Mouse (Mus musculus) hindbrain, embryonic 16.5 days (tissue): ENCODE results near the gene Slc25a13. TPM values are rescaled to one million over a fixed set of nuclear protein-coding genes. Genes with fewer than 3 reads are reported as not detected.

Source experiments
- ATAC-seq: fragments of 200-750 bp; cut with Nextera tagmentation; 2 replicates; pipeline ENCODE4 v1.8.0; 2017; ENCODE audit warnings: moderate TSS enrichment, moderate library complexity
- H3K27ac ChIP-seq: fragments of 300-500 bp; sonication (generic); 2 replicates; pipeline ENCODE4 v1.5.1; 2014; ENCODE audit warnings: low read depth, mild to moderate bottlenecking, control low read depth, low read length, moderate library complexity
- H3K27me3 ChIP-seq: fragments of 300-500 bp; sonication (generic); replicated peaks from 2 replicates; pipeline ENCODE4 v1.6.1; 2014; ENCODE audit warnings: low read length; ENCODE audit not compliant: control insufficient read depth, insufficient read depth
- H3K36me3 ChIP-seq: fragments of 300-500 bp; sonication (generic); 2 replicates; pipeline ENCODE4 v1.6.1; 2014; ENCODE audit warnings: mild to moderate bottlenecking, low read length, moderate library complexity, mixed read lengths; ENCODE audit not compliant: control insufficient read depth, insufficient read depth
- H3K4me1 ChIP-seq: fragments of 300-500 bp; sonication (generic); 2 replicates; pipeline ENCODE4 v1.6.1; 2014; ENCODE audit warnings: low read depth, low read length; ENCODE audit not compliant: control insufficient read depth, insufficient read depth
- H3K4me2 ChIP-seq: fragments of 300-500 bp; sonication (generic); 2 replicates; pipeline ENCODE4 v1.6.1; 2014; ENCODE audit warnings: mild to moderate bottlenecking, low read length, control low read depth, moderate library complexity
- H3K4me3 ChIP-seq: fragments of 300-500 bp; sonication (generic); 2 replicates; pipeline ENCODE4 v1.5.1; 2014; ENCODE audit warnings: mild to moderate bottlenecking, low read length, control low read depth, moderate library complexity
- H3K9ac ChIP-seq: fragments of 300-500 bp; sonication (generic); 2 replicates; pipeline ENCODE4 v1.6.1; 2014; ENCODE audit warnings: low read depth, mild to moderate bottlenecking, control low read depth, low read length, moderate library complexity
- H3K9me3 ChIP-seq: fragments of 300-500 bp; sonication (generic); 2 replicates; pipeline ENCODE4 v1.6.1; 2014; ENCODE audit warnings: mild to moderate bottlenecking, low read length, moderate library complexity; ENCODE audit not compliant: control insufficient read depth
- WGBS: fragments of 180-500 bp; shearing (Covaris S2); extraction: QIAGEN DNeasy Blood & Tissue Kit; methylation state at CpG from one replicate; pipeline ENCODE4 v1.1.7; 2014; 5-methylcytosine and 5-hydroxymethylcytosine counted together
- polyA plus RNA-seq: library from polyadenylated mRNA; unstranded; fragments of >200 nt; fragmentation: Nextera tagmentation; extraction: Ambion mirVana; gene quantifications from 2 replicates; pipeline ENCODE4 v1.2.1, GENCODE M21; 2015

Gene Slc25a13
- polyA plus RNA-seq, 1 experiment from 2014 or later: 6.3 TPM

DNA sequence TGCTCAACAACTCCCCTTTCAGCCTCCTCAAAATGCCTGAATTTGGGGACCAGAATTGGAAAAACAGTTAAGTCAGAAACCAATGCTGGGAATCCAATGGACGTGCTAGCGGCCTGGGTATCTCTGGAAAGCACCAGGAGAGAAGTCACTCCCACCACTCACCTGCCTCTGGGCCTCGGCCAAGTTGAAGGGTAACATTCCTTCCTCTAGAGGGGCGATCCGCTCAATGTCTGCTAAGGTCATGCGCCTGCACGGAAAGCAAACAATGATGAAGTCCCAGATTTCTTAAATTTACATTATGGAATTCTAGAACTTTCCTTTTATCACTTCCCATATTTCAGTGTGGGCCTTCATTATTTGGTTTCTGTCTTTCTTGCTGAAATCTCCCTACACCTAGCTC lies 103.2 kb downstream of the Slc25a13 start:
- no peak for ATAC-seq
- 94% methylated on average over 7 of the region's 7 CpGs for WGBS
- Histone ChIP-seq H3K27ac (no peak overlapping the region), H3K4me2 (no peak overlapping the region), H3K9ac (no peak overlapping the region), H3K36me3 (no peaks in the 10 kb centered on the region), H3K4me1 (no peaks in the 10 kb centered on the region), H3K9me3 (no peaks in the 10 kb centered on the region), H3K27me3 (no peaks in the 10 kb centered on the region), H3K4me3 (no peak overlapping the region)

DNA sequence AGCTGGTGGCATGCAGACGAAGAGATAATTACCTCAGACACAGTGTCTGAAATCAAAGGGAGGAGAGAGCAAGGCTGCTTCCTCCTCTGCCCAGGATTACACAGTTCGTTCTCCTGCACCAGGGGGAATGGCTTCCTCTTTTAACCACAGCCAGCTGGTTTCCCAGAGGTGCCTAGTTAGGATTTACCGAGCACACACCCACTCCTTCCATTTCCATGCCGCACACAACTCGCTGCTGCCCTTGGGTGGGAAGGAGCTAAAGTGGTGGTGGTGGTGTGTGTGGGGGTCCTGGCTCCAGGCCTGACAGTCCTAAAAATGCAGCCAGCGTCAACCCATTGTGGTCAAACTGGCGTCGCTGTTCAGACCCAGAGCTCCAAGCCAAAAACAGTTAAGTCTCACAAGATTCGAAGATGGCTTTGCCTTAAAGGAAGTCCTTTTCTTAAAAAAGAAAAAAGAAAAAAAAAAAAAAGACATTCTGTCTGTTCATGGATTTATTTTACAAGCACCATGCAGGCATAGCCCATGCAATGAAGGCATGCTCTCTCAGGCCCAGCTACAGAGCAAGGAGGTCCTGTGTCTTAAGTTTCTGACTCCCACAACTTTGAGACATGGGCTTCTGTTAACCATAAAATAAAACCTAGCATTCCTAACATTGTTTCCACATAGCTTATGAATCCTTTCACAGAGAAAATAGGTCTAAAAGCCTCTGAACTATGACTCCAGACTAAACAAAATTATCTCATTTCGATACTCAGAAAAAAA lies 104.0 kb downstream of the Slc25a13 start:
- WGBS: 67% methylated on average over 10 of the region's 10 CpGs
- Histone ChIP-seq H3K27me3 (no peaks in the 10 kb centered on the region), H3K9ac (no peak overlapping the region), H3K27ac (no peak overlapping the region), H3K36me3 (no peaks in the 10 kb centered on the region), H3K9me3 (no peaks in the 10 kb centered on the region), H3K4me3 (no peak overlapping the region), H3K4me2 (no peak overlapping the region), H3K4me1 (no peaks in the 10 kb centered on the region)
- ATAC-seq: peak; percentile 37; the same call in 1 of the 2 replicates

DNA sequence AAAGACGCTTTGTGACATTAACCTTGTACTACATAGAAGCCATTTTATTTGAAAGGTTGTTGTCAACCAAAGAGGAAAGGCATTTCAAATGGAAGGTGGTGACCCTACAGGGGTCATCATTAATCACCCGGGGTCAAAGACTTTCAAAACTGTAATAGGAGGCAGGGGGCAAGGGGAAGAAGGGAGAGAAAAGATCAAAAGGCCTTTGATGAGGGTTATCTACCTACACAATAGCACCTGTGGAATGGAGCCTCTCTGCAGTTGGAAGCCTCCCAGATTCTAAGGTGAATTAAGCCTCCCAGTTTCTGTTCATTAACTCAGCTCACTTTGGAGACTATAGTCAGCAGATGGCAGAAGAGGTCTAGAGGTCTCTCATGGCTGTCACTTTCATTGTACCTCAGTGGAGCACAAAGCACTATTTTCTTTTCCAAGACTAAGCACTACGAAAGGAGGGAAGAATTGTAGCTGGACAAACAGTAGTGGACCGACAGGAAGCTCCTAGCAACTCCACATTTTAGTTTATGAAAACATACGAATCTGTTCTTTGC lies 109.5 kb downstream of the Slc25a13 start:
- Histone ChIP-seq H3K9ac (no peak overlapping the region), H3K4me3 (no peak overlapping the region)
- WGBS: 59% methylated on average over 5 of the region's 5 CpGs

DNA sequence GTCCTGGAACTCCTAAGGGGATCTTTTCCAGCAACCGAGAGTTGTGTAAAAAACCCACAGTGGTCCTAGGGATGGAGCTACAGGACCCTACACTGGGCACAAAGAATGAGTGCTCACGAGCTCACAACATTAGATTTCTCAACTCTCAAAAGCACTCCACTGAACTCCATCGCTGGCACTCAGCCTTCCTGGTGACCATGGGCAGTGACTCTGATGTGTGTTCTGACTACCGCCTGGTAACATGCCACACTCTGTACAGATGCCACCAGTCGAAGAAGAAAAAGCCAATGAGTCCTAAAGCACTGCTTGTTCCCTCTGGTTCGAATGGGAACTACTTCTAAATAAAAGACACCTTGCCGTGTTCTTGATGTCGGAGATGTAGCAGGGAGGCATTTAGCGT lies 111.4 kb downstream of the Slc25a13 start:
- no peak overlapping the region for H3K27ac ChIP-seq
- no peak for ATAC-seq
- no peaks in the 10 kb centered on the region for H3K9me3 ChIP-seq
- no peak overlapping the region for H3K4me2 ChIP-seq
- H3K36me3 ChIP-seq: no peaks in the 10 kb centered on the region
- 90% methylated on average over 9 of the region's 9 CpGs for WGBS
- no peaks in the 10 kb centered on the region for H3K4me1 ChIP-seq
- no peak overlapping the region for H3K9ac ChIP-seq
- H3K4me3 ChIP-seq: no peak overlapping the region
- H3K27me3 ChIP-seq: no peaks in the 10 kb centered on the region

More for the DNA sequence above, 109.5 kb downstream of the Slc25a13 start:
- no peak overlapping the region for H3K27ac ChIP-seq
- no peak overlapping the region for H3K4me2 ChIP-seq
- no peaks in the 10 kb centered on the region for H3K36me3 ChIP-seq
- 0 out of 2 replicates have a peak, but pooled peaks have one; percentile 37 for ATAC-seq
- no peaks in the 10 kb centered on the region for H3K9me3 ChIP-seq
- H3K4me1 ChIP-seq: no peaks in the 10 kb centered on the region
- H3K27me3 ChIP-seq: no peaks in the 10 kb centered on the region

DNA sequence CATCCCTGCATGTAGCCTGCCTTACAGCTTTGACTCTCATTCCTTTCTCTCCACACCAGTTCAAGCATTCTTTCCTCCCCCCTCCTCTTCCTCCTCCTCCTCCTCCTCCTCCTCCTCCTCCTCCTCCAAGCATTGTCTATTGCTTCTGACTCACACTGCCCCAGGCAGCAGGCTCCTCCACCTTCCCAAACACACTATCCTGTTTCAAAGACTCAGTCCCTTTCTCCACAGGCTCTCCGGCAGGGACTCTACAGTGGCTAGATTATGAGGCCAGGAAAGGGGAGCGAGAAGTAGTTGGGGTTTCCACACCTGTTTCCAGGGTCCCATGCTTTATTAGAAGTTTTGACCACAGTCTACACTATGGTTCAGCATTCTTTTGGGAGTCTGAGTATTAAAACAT lies 113.5 kb downstream of the Slc25a13 start:
- no peak overlapping the region for H3K9ac ChIP-seq
- H3K4me3 ChIP-seq: no peak overlapping the region
- no peak overlapping the region for H3K4me2 ChIP-seq
- no peaks in the 10 kb centered on the region for H3K27me3 ChIP-seq
- no peak for ATAC-seq
- WGBS: 64% methylated on average over 2 of the region's 2 CpGs
- no peak overlapping the region for H3K27ac ChIP-seq
- no peaks in the 10 kb centered on the region for H3K36me3 ChIP-seq
- no peaks in the 10 kb centered on the region for H3K4me1 ChIP-seq
- H3K9me3 ChIP-seq: no peaks in the 10 kb centered on the region

DNA sequence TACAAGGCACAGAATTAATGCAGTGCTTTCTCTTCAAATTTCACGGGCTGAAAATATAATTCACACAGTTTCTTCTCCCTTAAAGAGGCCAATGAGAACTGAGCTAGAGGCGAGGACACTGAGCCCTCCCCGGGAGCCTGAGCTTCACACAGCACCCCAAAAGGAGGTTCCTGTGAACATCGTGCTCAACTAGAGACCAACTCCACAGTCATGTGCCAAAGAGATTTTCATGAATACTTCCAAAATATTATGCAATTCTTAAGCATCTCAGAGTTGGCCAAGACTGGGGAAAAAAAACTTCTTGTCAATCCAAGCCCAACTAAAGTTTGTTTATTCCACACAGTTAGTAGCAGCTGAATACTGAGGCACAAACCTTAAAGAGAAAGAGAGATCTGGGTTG lies 115.4 kb downstream of the Slc25a13 start:
- H3K27me3 ChIP-seq: no peaks in the 10 kb centered on the region
- 67% methylated on average over 4 of the region's 4 CpGs for WGBS
- no peak overlapping the region for H3K27ac ChIP-seq
- H3K4me2 ChIP-seq: no peak overlapping the region
- no peak overlapping the region for H3K9ac ChIP-seq
- no peak overlapping the region for H3K4me3 ChIP-seq
- no peak for ATAC-seq
- no peaks in the 10 kb centered on the region for H3K36me3 ChIP-seq
- H3K9me3 ChIP-seq: no peaks in the 10 kb centered on the region
- no peaks in the 10 kb centered on the region for H3K4me1 ChIP-seq

DNA sequence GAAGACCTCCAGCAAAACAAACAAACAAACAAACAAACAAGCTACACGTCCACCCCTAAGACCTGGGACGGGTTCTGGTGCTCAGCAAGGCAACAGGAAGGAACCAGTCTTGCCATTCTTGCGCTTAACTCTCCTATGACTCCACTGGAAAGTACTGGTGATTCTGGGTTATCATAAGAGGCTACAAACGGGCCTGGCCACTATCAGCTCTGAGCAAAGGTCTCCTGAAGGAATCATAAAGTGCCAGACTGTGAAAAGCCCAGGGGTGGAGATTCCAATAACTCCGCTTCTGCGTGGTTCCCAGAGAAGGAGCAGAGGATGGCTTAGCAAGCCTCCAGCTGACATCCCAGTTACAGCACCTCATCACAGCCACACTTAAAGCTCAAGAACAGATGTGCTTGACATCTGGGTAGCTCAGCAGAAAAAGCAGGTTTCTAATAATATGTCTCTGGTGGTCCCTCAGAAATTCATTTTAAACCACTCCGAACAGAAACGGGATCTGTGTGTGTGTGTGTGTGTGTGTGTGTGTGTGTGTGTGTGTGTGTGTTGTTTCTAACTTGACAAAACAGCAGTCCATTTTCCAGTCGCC lies 116.0 kb downstream of the Slc25a13 start:
- Histone ChIP-seq H3K4me3 (no peak overlapping the region), H3K9me3 (no peaks in the 10 kb centered on the region), H3K4me1 (no peaks in the 10 kb centered on the region), H3K9ac (no peak overlapping the region), H3K27ac (no peak overlapping the region), H3K4me2 (no peak overlapping the region), H3K36me3 (no peaks in the 10 kb centered on the region), H3K27me3 (no peaks in the 10 kb centered on the region)
- no peak for ATAC-seq
- 81% methylated on average over 9 of the region's 9 CpGs for WGBS

DNA sequence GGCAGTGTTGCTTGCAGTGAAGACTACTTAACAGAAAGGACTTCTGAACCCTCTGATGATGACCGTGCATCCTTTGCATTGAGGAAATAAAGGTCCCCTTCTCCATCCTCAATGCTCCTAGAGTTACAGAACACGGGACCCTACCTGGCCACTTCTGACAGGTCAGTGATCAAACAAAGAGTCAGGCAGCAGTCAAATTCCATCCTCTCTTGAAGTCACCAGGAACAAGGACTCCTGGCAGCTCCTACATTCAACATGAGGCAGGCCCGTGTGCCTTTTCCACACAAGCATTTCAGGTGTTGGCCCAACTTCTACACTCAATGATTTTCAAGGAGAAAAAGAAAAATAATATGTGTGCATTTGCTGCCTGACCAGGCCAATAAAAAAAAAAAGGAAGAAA lies 123.0 kb downstream of the Slc25a13 start:
- Histone ChIP-seq H3K36me3 (no peaks in the 10 kb centered on the region), H3K4me2 (no peak overlapping the region), H3K9me3 (no peaks in the 10 kb centered on the region), H3K4me3 (no peak overlapping the region), H3K4me1 (no peaks in the 10 kb centered on the region), H3K27ac (no peak overlapping the region), H3K9ac (no peak overlapping the region), H3K27me3 (no peaks in the 10 kb centered on the region)
- ATAC-seq: no peak
- 67% methylated on average over 3 of the region's 3 CpGs for WGBS

DNA sequence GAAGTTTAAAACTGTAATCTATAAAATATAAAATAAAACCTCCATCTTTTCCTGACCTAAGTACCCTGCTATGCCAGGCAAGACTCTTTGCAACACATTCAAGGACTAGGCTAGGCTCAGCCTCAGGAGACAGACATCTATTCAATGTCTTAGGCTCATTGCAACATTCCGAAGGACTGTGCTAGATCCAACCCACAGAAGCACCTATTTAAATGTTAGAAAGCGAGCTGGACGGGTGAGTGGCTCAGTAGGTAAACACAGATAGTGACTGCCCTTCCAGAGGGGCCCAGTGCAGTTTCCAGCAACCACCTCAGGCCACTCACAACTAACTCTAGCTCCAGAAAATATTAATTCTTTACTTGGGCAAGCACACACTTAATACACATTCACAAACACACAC lies 123.5 kb downstream of the Slc25a13 start:
- Histone ChIP-seq H3K27me3 (no peaks in the 10 kb centered on the region), H3K27ac (no peak overlapping the region), H3K4me3 (no peak overlapping the region), H3K9me3 (no peaks in the 10 kb centered on the region), H3K4me2 (no peak overlapping the region), H3K9ac (no peak overlapping the region), H3K36me3 (no peaks in the 10 kb centered on the region), H3K4me1 (no peaks in the 10 kb centered on the region)
- WGBS: 80% methylated on average over 3 of the region's 3 CpGs
- no peak for ATAC-seq
